Mouse (Mus musculus) lung, embryonic 15.5 days (tissue): ENCODE results near the gene Mapk11. TPM values are rescaled to one million over a fixed set of nuclear protein-coding genes. Genes with fewer than 3 reads are reported as not detected.

Experiments used
- ATAC-seq: fragments of 200-750 bp; cut with Nextera tagmentation; 2 replicates; pipeline ENCODE4 v1.8.0; 2017; ENCODE audit warnings: moderate number of reproducible peaks, borderline replicate concordance; ENCODE audit not compliant: low FRiP score, low TSS enrichment; ENCODE audit errors: extremely low read depth
- H3K27ac ChIP-seq: fragments of 300-500 bp; sonication (generic); 2 replicates; pipeline ENCODE4 v1.5.1; 2015; ENCODE audit warnings: moderate library complexity, mild to moderate bottlenecking, inconsistent platforms
- H3K27me3 ChIP-seq: fragments of 300-500 bp; sonication (generic); 2 replicates; pipeline ENCODE4 v1.6.1; 2015; ENCODE audit warnings: inconsistent platforms
- H3K36me3 ChIP-seq: fragments of 300-500 bp; sonication (generic); 2 replicates; pipeline ENCODE4 v1.6.1; 2015; ENCODE audit warnings: inconsistent platforms
- H3K4me1 ChIP-seq: fragments of 300-500 bp; sonication (generic); 2 replicates; pipeline ENCODE4 v1.6.1; 2015; ENCODE audit warnings: inconsistent platforms
- H3K4me2 ChIP-seq: fragments of 300-500 bp; sonication (generic); 2 replicates; pipeline ENCODE4 v1.6.1; 2015; ENCODE audit warnings: inconsistent platforms, mild to moderate bottlenecking, moderate library complexity
- H3K4me3 ChIP-seq: fragments of 300-500 bp; sonication (generic); 2 replicates; pipeline ENCODE4 v1.5.1; 2015; ENCODE audit warnings: mild to moderate bottlenecking, inconsistent platforms
- H3K9ac ChIP-seq: fragments of 300-500 bp; sonication (generic); 2 replicates; pipeline ENCODE4 v1.6.1; 2015; ENCODE audit warnings: inconsistent platforms
- H3K9me3 ChIP-seq: fragments of 300-500 bp; sonication (generic); 2 replicates; pipeline ENCODE4 v1.6.1; 2016; ENCODE audit warnings: inconsistent platforms
- WGBS: fragments of 180-500 bp; shearing (Covaris S2); methylation state at CpG from one replicate; pipeline ENCODE4 v1.1.7; 2015; 5-methylcytosine and 5-hydroxymethylcytosine counted together
- polyA plus RNA-seq: library from polyadenylated mRNA; unstranded; fragments of >200 nt; fragmentation: Nextera tagmentation; extraction: Ambion mirVana; gene quantifications from 2 replicates; pipeline ENCODE4 v1.2.1, GENCODE M21; 2015

Mapk11 gene
- polyA plus RNA-seq, 1 experiment from 2014 or later: 12.6 TPM

- under 1% methylated on average over 47 of the region's 47 CpGs for WGBS
- H3K4me2 ChIP-seq: peak within 1 kb of the TSS; percentile 74
- peak within 1 kb of the TSS; percentile 82 for H3K9ac ChIP-seq
- no peaks in the 10 kb centered on the region for H3K27me3 ChIP-seq
- no peaks in the 10 kb centered on the region for H3K9me3 ChIP-seq
- peak within 1 kb of the TSS; percentile 84 for H3K4me3 ChIP-seq
- H3K36me3 ChIP-seq: peaks cover 14% of the 10 kb centered on the region; the same call in 1 of the 2 replicates
- peaks cover 41% of the 10 kb centered on the region for H3K4me1 ChIP-seq
- H3K27ac ChIP-seq: peak within 1 kb of the TSS; percentile 35; the same call in 1 of the 2 replicates
- peak; percentile 90 for ATAC-seq
These were observed 26.6 kb downstream of the Mapk11 start, which contains the start of gene Tubgcp6 for GRCm38 (mm10) chr15:89122649-89123366. Tubgcp6 (minus strand) TSS chr15:89123112.

GRCm38 (mm10) chr15:89118007-89118406, 31.4 kb downstream of the Mapk11 start:
- H3K4me3 ChIP-seq: no peak overlapping the region
- no peak overlapping the region for H3K27ac ChIP-seq
- no peak overlapping the region for H3K9ac ChIP-seq
- H3K4me2 ChIP-seq: no peak overlapping the region
- H3K4me1 ChIP-seq: peaks cover 25% of the 10 kb centered on the region
- ATAC-seq: no peak
- peaks cover 48% of the 10 kb centered on the region for H3K36me3 ChIP-seq
- no peaks in the 10 kb centered on the region for H3K27me3 ChIP-seq
- no peaks in the 10 kb centered on the region for H3K9me3 ChIP-seq

DNA sequence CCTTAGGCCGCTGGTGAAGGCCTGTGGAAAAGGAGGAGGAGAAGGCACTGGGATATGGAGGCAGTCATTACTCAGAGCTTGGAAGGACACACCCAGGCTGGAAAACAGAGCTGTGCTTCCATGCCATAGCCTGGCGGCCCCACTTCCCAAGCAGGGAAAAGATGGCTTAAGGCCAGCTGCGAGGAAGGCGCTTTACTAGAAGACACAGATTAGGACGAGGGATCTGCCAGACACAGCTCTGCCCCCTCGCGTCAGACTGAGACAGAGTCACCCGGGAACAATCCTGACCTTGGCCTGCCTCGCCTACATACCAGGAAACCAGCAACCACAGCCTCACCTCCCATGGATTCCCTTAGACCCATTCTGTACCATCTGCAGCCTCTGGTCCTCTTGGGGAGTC, 39.3 kb downstream of the Mapk11 start:
- 66% methylated on average over 8 of the region's 9 CpGs for WGBS
- H3K36me3 ChIP-seq: peaks cover 91% of the 10 kb centered on the region
- no peaks in the 10 kb centered on the region for H3K4me1 ChIP-seq
- H3K27ac ChIP-seq: no peak overlapping the region
- no peaks in the 10 kb centered on the region for H3K9me3 ChIP-seq
- H3K4me3 ChIP-seq: no peak overlapping the region
- H3K9ac ChIP-seq: no peak overlapping the region
- H3K27me3 ChIP-seq: no peaks in the 10 kb centered on the region
- no peak for ATAC-seq
- H3K4me2 ChIP-seq: no peak overlapping the region

DNA sequence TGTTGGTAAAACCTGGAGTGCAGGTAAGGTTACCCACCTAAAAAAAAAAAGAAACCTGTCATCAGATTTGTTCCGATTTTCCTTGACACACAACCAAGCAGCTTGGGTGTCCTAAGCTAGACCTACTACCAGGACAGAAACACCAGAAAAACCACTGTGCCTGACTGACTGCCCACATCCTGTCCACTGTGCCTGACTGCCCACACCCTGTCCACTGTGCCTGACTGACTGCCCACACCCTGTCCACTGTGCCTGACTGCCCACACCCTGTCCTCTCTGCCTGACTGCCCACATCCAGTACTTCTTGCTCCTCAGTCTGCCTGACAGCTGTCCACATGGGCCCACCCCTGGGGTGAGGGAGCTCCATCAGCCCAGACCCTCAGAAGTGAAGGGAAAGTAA, 42.5 kb downstream of the Mapk11 start:
- H3K9me3 ChIP-seq: no peaks in the 10 kb centered on the region
- H3K27me3 ChIP-seq: no peaks in the 10 kb centered on the region
- no peak overlapping the region for H3K9ac ChIP-seq
- WGBS: 85% methylated on average over 1 of the region's 1 CpGs
- no peak overlapping the region for H3K4me2 ChIP-seq
- H3K36me3 ChIP-seq: peaks cover 88% of the 10 kb centered on the region
- ATAC-seq: no peak
- H3K4me1 ChIP-seq: no peaks in the 10 kb centered on the region
- no peak overlapping the region for H3K27ac ChIP-seq
- no peak overlapping the region for H3K4me3 ChIP-seq

- H3K27me3 ChIP-seq: no peaks in the 10 kb centered on the region
- no peak overlapping the region for H3K4me2 ChIP-seq
- no peak overlapping the region for H3K9ac ChIP-seq
- no peak for ATAC-seq
- H3K4me3 ChIP-seq: no peak overlapping the region
- H3K27ac ChIP-seq: no peak overlapping the region
- H3K36me3 ChIP-seq: peaks cover 89% of the 10 kb centered on the region
- H3K4me1 ChIP-seq: no peaks in the 10 kb centered on the region
- no peaks in the 10 kb centered on the region for H3K9me3 ChIP-seq
- 86% methylated on average over 13 of the region's 13 CpGs for WGBS
These were observed 43.4 kb downstream of the Mapk11 start for GRCm38 (mm10) chr15:89106073-89106472.

DNA sequence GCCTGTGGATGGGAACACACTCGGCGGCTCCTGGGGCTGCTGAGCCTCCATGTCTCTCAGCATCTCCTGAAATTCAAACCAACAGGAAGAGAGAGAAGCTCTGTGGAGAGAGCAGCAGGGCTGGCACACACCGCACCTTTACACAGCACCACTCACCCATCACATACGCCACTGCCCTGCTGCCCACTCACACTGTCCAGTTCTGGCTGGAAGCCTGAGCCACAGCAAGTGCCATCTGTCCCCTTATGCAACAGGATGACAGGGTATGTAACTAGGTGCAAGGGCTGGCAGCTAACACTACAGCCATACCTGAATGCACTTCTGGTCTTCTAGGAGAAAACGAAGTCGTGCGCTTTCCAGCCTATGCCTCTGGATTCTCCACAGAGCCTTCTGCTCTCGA, 45.0 kb downstream of the Mapk11 start:
- no peak overlapping the region for H3K27ac ChIP-seq
- 89% methylated on average over 8 of the region's 8 CpGs for WGBS
- no peaks in the 10 kb centered on the region for H3K9me3 ChIP-seq
- no peak overlapping the region for H3K4me3 ChIP-seq
- peaks cover 89% of the 10 kb centered on the region for H3K36me3 ChIP-seq
- no peaks in the 10 kb centered on the region for H3K27me3 ChIP-seq
- ATAC-seq: no peak
- H3K4me2 ChIP-seq: no peak overlapping the region
- H3K9ac ChIP-seq: no peak overlapping the region
- no peaks in the 10 kb centered on the region for H3K4me1 ChIP-seq

DNA sequence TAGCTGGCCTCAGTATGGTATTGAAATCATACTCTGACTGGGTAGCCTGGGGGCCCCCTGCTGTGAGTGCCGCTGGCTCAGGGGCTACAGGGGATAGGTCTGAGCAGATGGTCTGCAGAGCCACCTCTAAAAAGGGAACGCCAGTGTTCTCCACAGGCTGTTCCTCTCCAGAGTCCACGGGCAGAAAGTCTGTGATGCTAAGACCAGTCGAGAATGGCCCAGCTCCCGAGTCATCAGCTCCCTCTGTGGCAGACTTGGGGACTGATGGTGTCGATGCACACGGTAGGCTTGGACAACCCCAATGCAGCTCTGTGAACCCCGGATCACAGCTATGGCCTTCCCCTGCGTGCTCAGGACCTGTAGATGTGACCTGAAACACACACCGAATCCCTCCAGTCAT, 45.5 kb downstream of the Mapk11 start:
- WGBS: 86% methylated on average over 10 of the region's 10 CpGs
- H3K4me2 ChIP-seq: no peak overlapping the region

DNA sequence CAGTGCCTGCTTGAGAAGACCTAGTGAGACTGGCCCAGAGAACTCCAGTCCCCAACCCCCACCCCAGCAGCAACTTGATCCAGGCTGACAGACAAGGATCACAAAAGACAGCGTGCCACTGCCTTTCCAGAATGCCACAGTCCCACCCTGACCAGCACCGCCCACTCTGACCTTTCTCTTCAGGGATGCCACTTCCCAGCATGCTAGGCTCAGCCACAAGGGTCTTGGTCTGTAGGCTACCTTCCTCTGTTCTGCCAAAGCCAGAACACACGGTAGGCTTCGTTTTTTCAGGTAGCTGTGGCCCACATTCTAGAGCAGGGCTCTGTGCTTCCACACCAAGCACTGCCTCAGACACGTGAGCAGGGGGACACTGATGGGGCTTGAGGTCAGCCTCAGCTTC, 46.8 kb downstream of the Mapk11 start:
- H3K27ac ChIP-seq: no peak overlapping the region
- no peaks in the 10 kb centered on the region for H3K27me3 ChIP-seq
- H3K36me3 ChIP-seq: peaks cover 90% of the 10 kb centered on the region
- H3K4me2 ChIP-seq: no peak overlapping the region
- no peak overlapping the region for H3K4me3 ChIP-seq
- no peak for ATAC-seq
- H3K9ac ChIP-seq: no peak overlapping the region
- no peaks in the 10 kb centered on the region for H3K4me1 ChIP-seq
- H3K9me3 ChIP-seq: no peaks in the 10 kb centered on the region
- 70% methylated on average over 5 of the region's 5 CpGs for WGBS

More for the DNA sequence above, 45.5 kb downstream of the Mapk11 start:
- Histone ChIP-seq H3K4me3 (no peak overlapping the region), H3K9ac (no peak overlapping the region), H3K27ac (no peak overlapping the region), H3K27me3 (no peaks in the 10 kb centered on the region), H3K4me1 (no peaks in the 10 kb centered on the region), H3K9me3 (no peaks in the 10 kb centered on the region), H3K36me3 (peaks cover 90% of the 10 kb centered on the region)
- ATAC-seq: no peak

- no peaks in the 10 kb centered on the region for H3K9me3 ChIP-seq
- ATAC-seq: no peak
- WGBS: 88% methylated on average over 12 of the region's 12 CpGs
- no peaks in the 10 kb centered on the region for H3K4me1 ChIP-seq
- no peak overlapping the region for H3K9ac ChIP-seq
- no peaks in the 10 kb centered on the region for H3K27me3 ChIP-seq
- H3K4me3 ChIP-seq: no peak overlapping the region
- peaks cover 90% of the 10 kb centered on the region for H3K36me3 ChIP-seq
- H3K27ac ChIP-seq: no peak overlapping the region
- no peak overlapping the region for H3K4me2 ChIP-seq
These were observed 48.6 kb downstream of the Mapk11 start for GRCm38 (mm10) chr15:89100823-89101222.

- Histone ChIP-seq H3K4me1 (no peaks in the 10 kb centered on the region), H3K27ac (no peak overlapping the region), H3K27me3 (no peaks in the 10 kb centered on the region), H3K36me3 (peaks cover 91% of the 10 kb centered on the region), H3K9ac (no peak overlapping the region), H3K9me3 (no peaks in the 10 kb centered on the region), H3K4me2 (no peak overlapping the region), H3K4me3 (no peak overlapping the region)
- 88% methylated on average over 7 of the region's 7 CpGs for WGBS
- no peak for ATAC-seq
These were observed 50.8 kb downstream of the Mapk11 start for GRCm38 (mm10) chr15:89098616-89099015.

GRCm38 (mm10) chr15:89097450-89097849, 52.0 kb downstream of the Mapk11 start:
- no peak for ATAC-seq

More at GRCm38 (mm10) chr15:89097450-89097849, 52.0 kb downstream of the Mapk11 start:
- peaks cover 99% of the 10 kb centered on the region for H3K36me3 ChIP-seq
- 87% methylated on average over 5 of the region's 5 CpGs for WGBS
- H3K9ac ChIP-seq: no peak overlapping the region
- H3K9me3 ChIP-seq: no peaks in the 10 kb centered on the region
- H3K27ac ChIP-seq: no peak overlapping the region
- H3K27me3 ChIP-seq: no peaks in the 10 kb centered on the region
- H3K4me3 ChIP-seq: no peak overlapping the region
- H3K4me2 ChIP-seq: no peak overlapping the region
- no peaks in the 10 kb centered on the region for H3K4me1 ChIP-seq
